Mouse (Mus musculus) stomach, embryonic 15.5 days (tissue): Measurements from ENCODE around the gene Ccdc157. TPM values are rescaled to one million over a fixed set of nuclear protein-coding genes. Genes with fewer than 3 reads are reported as not detected.
A peak's percentile ranks its signal among the peaks of the same experiment; 100 is the strongest.

Experiments
- ATAC-seq: fragments of 200-750 bp; cut with Nextera tagmentation; 2 replicates; pipeline ENCODE4 v1.8.0; 2017; ENCODE audit warnings: low read depth, moderate number of reproducible peaks, moderate TSS enrichment; ENCODE audit not compliant: insufficient read depth, low FRiP score
- H3K27ac ChIP-seq: fragments of 300-500 bp; sonication (generic); 2 replicates; pipeline ENCODE4 v1.5.1; 2015; ENCODE audit warnings: mild to moderate bottlenecking, inconsistent platforms
- H3K27me3 ChIP-seq: fragments of 300-500 bp; sonication (generic); replicated peaks from 2 replicates; pipeline ENCODE4 v1.6.1; 2015; ENCODE audit warnings: inconsistent platforms
- H3K36me3 ChIP-seq: fragments of 300-500 bp; sonication (generic); 2 replicates; pipeline ENCODE4 v1.6.1; 2015; ENCODE audit warnings: inconsistent platforms
- H3K4me1 ChIP-seq: fragments of 300-500 bp; sonication (generic); 2 replicates; pipeline ENCODE4 v1.6.1; 2015; ENCODE audit warnings: inconsistent platforms
- H3K4me2 ChIP-seq: fragments of 300-500 bp; sonication (generic); 2 replicates; pipeline ENCODE4 v1.6.1; 2015; ENCODE audit warnings: mild to moderate bottlenecking, inconsistent platforms
- H3K4me3 ChIP-seq: fragments of 300-500 bp; sonication (generic); replicated peaks from 2 replicates; pipeline ENCODE4 v1.5.1; 2015; ENCODE audit warnings: inconsistent platforms
- H3K9ac ChIP-seq: fragments of 300-500 bp; sonication (generic); 2 replicates; pipeline ENCODE4 v1.6.1; 2015; ENCODE audit warnings: inconsistent platforms
- H3K9me3 ChIP-seq: fragments of 300-500 bp; sonication (generic); 2 replicates; pipeline ENCODE4 v1.6.1; 2016; ENCODE audit warnings: inconsistent platforms
- WGBS: fragments of 180-500 bp; shearing (Covaris S2); methylation state at CpG from one replicate; pipeline ENCODE4 v1.1.7; 2015; 5-methylcytosine and 5-hydroxymethylcytosine counted together
- microRNA-seq: library from miRNA; unstranded; fragments of <30 nt; microRNA quantifications from one replicate; pipeline ENCODE4, GENCODE M21; 2016
- polyA plus RNA-seq: library from polyadenylated mRNA; unstranded; fragments of >200 nt; fragmentation: Nextera tagmentation; extraction: Ambion mirVana; gene quantifications from 2 replicates; pipeline ENCODE4 v1.2.1, GENCODE M21; 2015

Gene Ccdc157
- polyA plus RNA-seq, 1 experiment from 2014 or later: 6.1 TPM

DNA sequence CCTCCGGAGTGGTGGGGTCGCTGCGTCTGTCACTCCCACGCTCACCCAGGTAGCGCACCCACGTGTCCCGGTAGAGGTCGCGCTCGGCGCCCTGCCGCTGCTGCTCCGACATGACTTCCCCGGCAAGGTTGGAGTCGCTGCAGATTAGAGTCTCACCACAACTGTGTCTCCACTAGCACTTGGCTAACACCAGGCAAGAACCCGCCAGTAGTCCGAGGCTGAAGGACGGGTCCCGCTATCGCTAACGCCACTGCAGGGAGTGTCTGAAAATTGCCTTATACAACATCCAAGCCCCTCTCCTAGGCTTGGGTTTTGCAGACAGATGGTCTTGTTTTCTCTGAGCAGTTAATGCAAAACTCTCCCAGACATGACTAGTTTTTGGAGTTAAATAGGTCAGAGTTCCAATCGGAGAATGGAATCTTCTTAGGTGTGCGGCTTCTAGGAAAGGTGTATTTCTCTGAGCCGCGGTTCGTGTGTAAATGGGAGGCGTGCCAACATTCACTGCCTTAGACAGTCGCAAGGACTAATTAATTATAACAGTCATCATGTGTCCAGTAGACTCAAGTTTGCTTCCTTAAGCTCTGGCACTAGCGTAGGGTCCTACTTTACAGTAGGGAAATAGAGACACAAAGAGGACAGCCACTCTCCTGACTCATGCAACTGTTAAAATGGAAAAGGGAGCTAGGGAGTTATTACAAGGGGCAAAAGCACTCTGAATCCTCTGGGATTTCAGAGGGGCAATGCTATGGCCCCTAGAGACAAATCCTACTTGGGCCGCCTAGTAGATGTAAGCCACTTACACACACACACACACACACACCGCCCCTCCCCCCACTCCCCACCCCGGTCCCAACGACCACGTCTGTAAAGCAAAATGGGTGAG is 64.7 kb downstream of the Ccdc157 start, which contains the start of gene Mtfp1:
TSS of gene Mtfp1 (minus strand) at position 275 of the 883 bp plus-strand sequence.
- Histone ChIP-seq H3K4me2 (peak within 1 kb of the TSS; percentile 74), H3K9ac (peak within 1 kb of the TSS; percentile 35), H3K27ac (peak within 1 kb of the TSS; percentile 84), H3K9me3 (no peaks in the 10 kb centered on the region), H3K36me3 (peaks cover 16% of the 10 kb centered on the region), H3K4me1 (peaks cover 17% of the 10 kb centered on the region), H3K4me3 (peak within 1 kb of the TSS; percentile 58), H3K27me3 (no peaks in the 10 kb centered on the region)
- WGBS: 4% methylated on average over 31 of the region's 34 CpGs
- no peak for ATAC-seq

DNA sequence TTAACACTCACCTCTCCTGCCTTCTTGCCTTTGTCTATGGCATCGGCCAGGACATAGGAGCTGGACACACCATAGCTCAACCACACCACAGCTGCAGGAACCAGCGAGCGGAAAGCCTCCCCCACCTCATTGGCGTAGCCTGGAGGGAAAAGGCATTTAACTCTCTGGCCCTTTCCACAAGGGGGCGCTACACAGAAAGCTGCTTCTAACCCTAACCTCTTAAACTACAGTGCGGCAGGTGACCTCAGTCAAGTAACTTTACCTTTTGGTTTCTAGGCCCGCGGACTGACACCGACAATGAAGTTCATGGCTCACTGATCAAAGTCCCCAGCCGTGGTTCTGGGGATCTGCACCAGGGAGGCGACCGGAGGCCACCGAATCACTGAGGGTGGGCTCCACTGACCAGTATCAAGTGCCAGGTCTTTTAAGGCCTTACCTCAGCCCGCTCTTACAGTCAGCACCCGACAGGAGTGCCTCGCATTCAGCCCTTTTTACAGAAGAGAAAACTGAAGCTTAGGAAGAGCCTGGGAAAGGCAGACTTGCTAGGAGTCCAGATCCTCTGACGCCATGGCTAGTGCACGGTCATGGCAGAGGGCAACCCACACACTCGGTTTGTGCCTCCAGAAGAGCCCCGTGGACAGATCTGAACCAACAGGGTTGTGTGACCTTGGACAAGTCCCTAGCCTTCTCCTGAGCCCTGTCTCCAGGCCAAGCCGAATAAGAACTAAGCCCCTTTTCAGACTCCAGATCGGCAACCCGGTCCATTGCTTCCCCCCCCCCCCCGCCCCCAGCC is 65.5 kb downstream of the Ccdc157 start:
- peak overlapping the region; percentile 84 for H3K27ac ChIP-seq
- peak overlapping the region; percentile 74 for H3K4me2 ChIP-seq
- H3K4me3 ChIP-seq: peak overlapping the region; percentile 58
- H3K9ac ChIP-seq: peak overlapping the region; percentile 27
- peaks cover 16% of the 10 kb centered on the region for H3K36me3 ChIP-seq
- ATAC-seq: no peak
- no peaks in the 10 kb centered on the region for H3K9me3 ChIP-seq
- no peaks in the 10 kb centered on the region for H3K27me3 ChIP-seq
- 7% methylated on average over 23 of the region's 24 CpGs for WGBS
- peaks cover 17% of the 10 kb centered on the region for H3K4me1 ChIP-seq

DNA sequence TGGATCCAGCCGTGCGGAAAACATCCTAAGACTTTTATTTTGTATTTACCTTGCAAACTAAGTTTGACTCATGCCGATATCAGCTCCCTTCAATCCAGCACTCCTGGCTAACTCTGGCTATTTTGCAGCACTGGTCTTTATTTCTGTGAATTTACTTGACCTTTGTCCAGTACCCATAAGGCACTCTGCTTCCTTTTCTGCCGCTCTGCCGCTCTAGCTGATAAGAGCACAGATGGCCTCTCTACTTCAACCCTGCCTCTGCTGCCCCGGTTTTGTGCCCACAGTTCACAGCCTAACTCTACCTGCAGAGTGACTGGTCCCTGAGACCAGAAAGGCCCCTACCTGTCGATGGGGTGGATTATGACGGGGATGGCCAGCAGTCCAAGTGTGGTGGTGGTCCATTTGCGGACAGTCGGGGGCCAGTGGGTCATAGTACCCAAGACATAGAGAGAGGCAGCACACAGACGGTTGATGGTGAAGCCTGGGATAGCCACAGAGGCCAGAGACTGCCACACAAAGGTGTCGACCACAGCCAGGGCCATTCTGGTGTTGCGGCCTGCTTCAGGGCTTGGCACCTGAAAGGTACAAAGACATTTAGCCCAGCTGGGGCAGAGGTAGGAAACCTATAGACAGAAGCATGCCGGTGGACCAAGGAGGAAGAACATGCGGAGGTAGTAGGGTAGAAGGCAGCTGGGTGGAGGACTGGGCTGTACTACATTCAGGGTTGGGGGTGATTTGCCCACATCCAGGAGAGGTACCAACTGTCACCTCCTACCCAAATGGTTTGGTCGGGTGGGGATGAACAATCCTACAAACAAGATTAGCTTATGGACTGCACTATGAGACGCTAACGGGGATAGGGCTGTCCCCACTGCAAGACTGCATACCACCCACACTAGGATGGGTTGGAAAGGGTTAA is 66.4 kb downstream of the Ccdc157 start:
- Histone ChIP-seq H3K36me3 (peaks cover 16% of the 10 kb centered on the region), H3K9me3 (no peaks in the 10 kb centered on the region), H3K27ac (peak overlapping the region; percentile 84), H3K4me2 (peak overlapping the region; percentile 74), H3K27me3 (no peaks in the 10 kb centered on the region), H3K9ac (no peak overlapping the region), H3K4me1 (peaks cover 17% of the 10 kb centered on the region), H3K4me3 (peak overlapping the region; percentile 58)
- 65% methylated on average over 18 of the region's 18 CpGs for WGBS
- ATAC-seq: no peak

Small RNA genes within 50 kb of the gene (microRNA-seq; reads per million reads assigned to microRNA genes)
- 3.5 reads per million, percentile 14 among the genes with 10 or more reads in this experiment for gene Mir3060

Other genes starting within 250 kb of the Ccdc157 start
- gene Slc35e4, start 245.6 kb downstream of the Ccdc157 start, polyA plus RNA-seq: 4.0 and 4.7 TPM in 2 replicates
- gene Tcn2, start 228.1 kb downstream of the Ccdc157 start, polyA plus RNA-seq: 40.0 and 43.6 TPM in 2 replicates
- 75.6 and 80.2 TPM in 2 replicates for gene Pes1, start 196.3 kb downstream of the Ccdc157 start, polyA plus RNA-seq
- 0.12 and 0.21 TPM in 2 replicates for gene 4930556J24Rik, start 183.5 kb downstream of the Ccdc157 start, polyA plus RNA-seq
- 18.3 and 21.6 TPM in 2 replicates for gene Gal3st1, start 176.7 kb downstream of the Ccdc157 start, polyA plus RNA-seq
- gene Sec14l4, start 128.8 kb downstream of the Ccdc157 start, polyA plus RNA-seq: 1.4 and 1.5 TPM in 2 replicates
- 0.08 and 0.18 TPM in 2 replicates for gene Sec14l3, start 95.5 kb downstream of the Ccdc157 start, polyA plus RNA-seq
- 21.7 and 21.8 TPM in 2 replicates for gene Mtfp1, start 64.8 kb downstream of the Ccdc157 start, polyA plus RNA-seq
- 1.7 and 1.9 TPM in 2 replicates for gene Sec14l2, start 36.9 kb downstream of the Ccdc157 start, polyA plus RNA-seq
- 25.1 and 26.8 TPM in 2 replicates for gene Rnf215, start 25.1 kb downstream of the Ccdc157 start, polyA plus RNA-seq
- 39.2 and 44.2 TPM in 2 replicates for gene Sf3a1, start 57 bp upstream of the Ccdc157 start, polyA plus RNA-seq
- gene Tbc1d10a, start 26.5 kb upstream of the Ccdc157 start, polyA plus RNA-seq: 31.1 and 33.4 TPM in 2 replicates
- 3.8 and 4.8 TPM in 2 replicates for gene Castor1, start 57.9 kb upstream of the Ccdc157 start, polyA plus RNA-seq
- 0.22 TPM in 2 replicates for gene Osm, start 76.1 kb upstream of the Ccdc157 start, polyA plus RNA-seq
- 0.61 and 0.65 TPM in 2 replicates for gene Lif, start 97.3 kb upstream of the Ccdc157 start, polyA plus RNA-seq